Mouse (Mus musculus): ENCODE data around the gene Snx29. TPM values are rescaled to one million over a fixed set of nuclear protein-coding genes. Genes with fewer than 3 reads are reported as not detected.

Gene Snx29
- total RNA-seq, 2 experiments from 2014 or later: 12.2 to 16.3 TPM

- no peak for DNase-seq
- intact Hi-C loops (cut with DNase I): no loop called here
Observed at GRCm38 (mm10) chr16:11621042-11621441, 298.3 kb downstream of the Snx29 start.

DNA sequence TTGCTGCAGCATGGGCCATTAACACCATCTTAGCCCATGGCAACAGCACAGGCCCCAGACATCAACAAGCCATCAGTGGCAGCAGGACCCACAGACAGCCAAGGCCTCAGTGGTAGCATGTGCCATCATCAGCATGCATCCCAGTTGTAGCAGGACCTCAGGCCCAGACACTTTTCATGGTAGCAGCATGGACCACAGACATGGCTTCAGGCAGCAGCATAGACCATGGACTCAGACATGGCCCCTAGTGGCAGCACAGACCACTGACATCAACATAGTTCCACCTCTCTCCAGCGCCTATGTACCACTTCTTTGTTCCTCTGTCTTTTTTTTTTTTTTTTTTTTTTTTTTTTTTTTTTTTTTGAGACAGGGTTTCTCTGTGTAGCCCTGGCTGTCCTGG is 299.0 kb downstream of the Snx29 start:
- no peak for DNase-seq
- intact Hi-C loops (cut with DNase I): no loop called here

- DNase-seq: no peak
- intact Hi-C loops (cut with DNase I): no loop called here
Observed at GRCm38 (mm10) chr16:11623032-11623431, 300.3 kb downstream of the Snx29 start.

GRCm38 (mm10) chr16:11624121-11624520 is 301.4 kb downstream of the Snx29 start:
- intact Hi-C loops (cut with DNase I): no loop called here
- no peak for DNase-seq

DNA sequence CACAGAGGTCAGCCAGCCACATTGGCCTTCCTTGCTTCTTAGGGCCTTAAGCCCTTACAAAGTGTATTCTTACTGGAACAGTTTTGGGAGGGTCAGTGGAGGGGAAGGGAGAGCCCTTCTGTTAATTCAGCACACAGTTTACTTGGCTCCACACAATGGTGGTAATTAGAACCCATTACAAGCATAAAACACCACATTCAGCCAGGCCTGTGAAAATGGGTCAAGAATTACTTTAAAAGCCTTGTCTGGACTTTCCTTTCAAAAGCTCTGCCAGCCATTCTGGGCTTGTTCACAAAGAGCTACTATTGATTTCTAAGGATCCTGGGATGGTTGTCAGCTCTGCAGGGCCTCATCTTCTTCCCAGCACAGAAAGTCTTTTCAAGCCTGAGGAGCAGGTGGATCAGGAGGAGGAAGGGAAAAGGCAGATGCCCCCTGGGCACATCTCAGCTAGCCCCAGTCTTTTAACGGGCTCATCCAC is 303.3 kb downstream of the Snx29 start:
- no peak for DNase-seq
- intact Hi-C loops (cut with DNase I): no loop called here

GRCm38 (mm10) chr16:11626616-11627015 is 303.9 kb downstream of the Snx29 start:
- intact Hi-C loops (cut with DNase I): no loop called here
- DNase-seq: no peak

GRCm38 (mm10) chr16:11627866-11628638 is 305.3 kb downstream of the Snx29 start:
- intact Hi-C loops (cut with DNase I): no loop called here
- peak; percentile 35 to 46 for DNase-seq

DNA sequence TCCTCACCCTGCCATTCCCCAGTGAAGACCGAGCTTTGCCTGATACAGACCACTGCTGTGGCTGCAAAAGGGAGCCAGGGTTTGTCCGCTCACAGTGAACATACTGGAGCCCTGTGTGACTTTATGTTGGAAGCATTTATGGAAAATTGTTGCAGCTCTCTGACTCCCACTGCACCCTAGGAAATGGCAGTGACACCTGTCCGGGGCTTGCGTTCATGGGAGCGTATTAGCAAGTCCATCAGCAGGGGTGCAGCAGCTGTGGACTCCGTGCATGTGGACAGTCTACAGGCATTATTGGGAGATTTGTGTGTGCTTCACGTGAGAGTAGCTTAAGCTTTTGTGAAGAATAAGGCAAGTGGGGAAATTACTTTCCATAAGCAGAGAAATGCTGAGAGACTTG is 307.0 kb downstream of the Snx29 start:
- DNase-seq: no peak
- intact Hi-C loops (cut with DNase I): no loop called here

DNA sequence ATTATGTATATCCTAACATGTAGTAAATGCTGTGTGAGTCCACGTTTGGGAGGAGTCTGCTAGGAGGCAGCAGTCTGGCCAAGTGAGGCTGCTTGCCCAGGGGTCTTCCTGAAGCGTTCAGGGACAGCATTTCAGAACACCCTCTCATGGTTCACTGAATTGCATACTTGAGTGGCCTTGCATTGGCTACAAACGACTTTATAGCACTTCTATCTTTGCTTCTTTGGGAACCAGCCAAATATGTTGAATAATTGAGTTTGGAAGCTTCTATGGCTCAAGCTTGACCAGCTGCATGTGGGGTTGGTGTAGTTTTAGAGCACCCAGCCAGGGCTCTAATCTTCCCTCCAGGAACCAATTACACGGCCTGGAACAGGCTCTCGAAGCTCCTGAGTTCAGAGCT is 307.8 kb downstream of the Snx29 start:
- intact Hi-C loops (cut with DNase I): no loop called here
- DNase-seq: peak; percentile 22 to 23

GRCm38 (mm10) chr16:11632205-11632747 is 309.6 kb downstream of the Snx29 start:
- intact Hi-C loops (cut with DNase I): no loop called here
- no peak for DNase-seq

GRCm38 (mm10) chr16:11636196-11636733 is 313.6 kb downstream of the Snx29 start:
- DNase-seq: peak in 1 of 2 experiments; percentile 21
- intact Hi-C loops (cut with DNase I): no loop called here

GRCm38 (mm10) chr16:11636902-11637301 is 314.2 kb downstream of the Snx29 start:
- intact Hi-C loops (cut with DNase I): no loop called here

DNA sequence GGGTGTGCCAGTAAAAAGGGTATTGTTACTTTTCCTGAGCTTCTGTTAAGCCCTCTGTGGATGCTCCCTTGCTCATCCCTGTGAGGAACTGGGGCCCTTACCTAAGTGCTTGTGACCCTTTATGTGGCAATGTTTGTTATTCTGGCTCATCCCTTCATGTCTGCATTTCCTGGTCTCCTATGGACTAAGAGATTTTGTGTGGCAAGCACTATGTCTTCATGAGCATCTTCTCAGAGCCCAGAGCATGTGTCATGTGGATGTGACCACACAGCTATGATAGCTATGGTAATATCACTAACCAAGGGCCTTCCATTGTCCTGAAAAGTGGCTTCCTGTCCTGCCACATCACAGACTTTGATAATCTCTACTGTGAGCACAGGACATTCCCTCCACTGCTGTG is 315.1 kb downstream of the Snx29 start:
- intact Hi-C loops (cut with DNase I): no loop called here

More at GRCm38 (mm10) chr16:11636902-11637301, 314.2 kb downstream of the Snx29 start:
- DNase-seq: no peak

DNA sequence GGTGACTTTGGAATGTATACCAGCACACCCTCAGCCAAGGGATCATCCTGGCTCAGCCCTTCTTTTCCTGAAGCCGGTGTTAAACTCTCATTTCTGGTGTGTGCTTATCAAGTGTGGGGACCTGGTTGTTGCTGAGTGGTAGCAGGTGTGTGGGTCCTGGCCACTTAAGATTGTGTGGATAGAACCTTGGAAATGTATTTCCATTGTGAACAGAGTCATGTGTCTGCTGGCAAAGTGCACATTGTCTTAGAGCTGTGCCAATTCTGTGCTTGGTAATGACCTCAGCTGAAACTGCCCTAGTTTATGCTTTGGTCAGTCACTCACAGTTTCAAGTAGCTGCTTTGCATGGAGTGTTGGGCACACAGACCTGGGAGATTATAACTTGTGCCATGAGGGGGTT is 316.0 kb downstream of the Snx29 start:
- no peak for DNase-seq
- intact Hi-C loops (cut with DNase I): no loop called here

More for the DNA sequence above, 315.1 kb downstream of the Snx29 start:
- no peak for DNase-seq

DNA sequence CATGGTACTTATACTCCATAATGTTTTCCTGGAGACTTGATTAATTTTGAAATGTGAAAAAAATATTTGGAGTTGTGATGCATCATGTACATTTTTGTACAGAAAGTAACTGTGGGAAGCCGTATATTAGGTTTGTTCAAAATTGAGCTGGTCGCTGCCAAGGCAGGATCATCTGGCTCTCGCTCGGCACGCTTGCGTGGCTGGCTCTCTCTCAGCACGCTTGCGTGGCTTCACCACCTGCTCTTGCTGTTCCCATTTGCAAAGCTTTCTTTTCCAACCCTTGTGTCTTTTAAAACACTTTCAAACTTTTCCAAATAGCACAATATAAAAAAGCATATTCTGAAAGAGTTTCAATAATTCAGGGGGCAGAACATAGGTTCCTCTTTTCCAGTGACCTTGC is 317.2 kb downstream of the Snx29 start:
- intact Hi-C loops (cut with DNase I): no loop called here
- no peak for DNase-seq

GRCm38 (mm10) chr16:11643603-11644002 is 320.9 kb downstream of the Snx29 start:
- intact Hi-C loops (cut with DNase I): no loop called here
- no peak for DNase-seq

- intact Hi-C loops (cut with DNase I): no loop called here
- DNase-seq: no peak
Observed at GRCm38 (mm10) chr16:11644399-11644798, 321.7 kb downstream of the Snx29 start.

- no peak for DNase-seq
- intact Hi-C loops (cut with DNase I): no loop called here
Observed at GRCm38 (mm10) chr16:11645668-11646067, 323.0 kb downstream of the Snx29 start.

GRCm38 (mm10) chr16:11646745-11647289 is 324.1 kb downstream of the Snx29 start:
- intact Hi-C loops (cut with DNase I): no loop called here
- DNase-seq: no peak

GRCm38 (mm10) chr16:11648169-11648688 is 325.5 kb downstream of the Snx29 start:
- intact Hi-C loops (cut with DNase I): no loop called here
- DNase-seq: no peak

DNA sequence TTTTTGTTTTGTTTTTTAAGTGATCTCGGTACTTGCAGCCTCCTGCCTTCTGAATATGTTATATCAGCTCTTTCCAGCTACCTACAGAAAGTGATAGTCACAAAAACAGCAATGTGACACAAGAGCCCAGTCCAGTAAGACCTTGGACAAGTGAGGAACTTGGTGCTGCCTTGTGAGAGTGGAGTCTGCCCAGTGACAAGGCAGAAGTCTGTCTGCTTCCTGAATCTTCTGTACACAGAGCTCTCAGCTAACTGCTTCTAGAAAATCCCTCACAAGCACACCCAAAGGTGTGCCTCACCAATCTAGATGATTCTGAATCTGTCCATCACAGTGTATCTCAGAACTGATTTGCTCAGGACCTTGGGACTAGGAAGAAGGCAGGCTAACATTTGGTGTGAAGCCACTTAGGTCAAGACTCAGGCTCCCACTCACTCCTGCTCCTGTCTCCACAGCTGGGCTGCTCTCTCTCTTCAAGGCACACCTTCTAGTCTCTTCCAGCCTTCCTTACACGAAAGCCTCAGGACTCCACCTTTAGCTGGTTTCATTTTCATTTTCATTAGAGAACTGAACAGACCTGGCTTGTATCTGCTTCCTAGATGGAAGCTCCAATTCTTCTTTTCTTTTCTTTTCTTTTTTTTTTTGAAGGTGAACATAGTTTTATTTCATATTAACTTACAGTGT is 330.1 kb downstream of the Snx29 start:
- DNase-seq: no peak
- intact Hi-C loops (cut with DNase I): no loop called here
